Mouse (Mus musculus): Measurements from ENCODE around the gene Fahd2a. TPM values are rescaled to one million over a fixed set of nuclear protein-coding genes. Genes with fewer than 3 reads are reported as not detected.

Fahd2a gene
- polyA plus RNA-seq, 1 experiment from 2014 or later, result 25.8 TPM

GRCm38 (mm10) chr2:127449691-127450090 lies 5.3 kb upstream of the Fahd2a start:
- Histone ChIP-seq H3K4me3 (ENCODE audit: low read depth, low read length) (no peak overlapping the region), H3K4me1 (replicated peaks; ENCODE audit: control insufficient read depth, insufficient read depth, low read length) (no peaks in the 10 kb centered on the region), H3K9ac (ENCODE audit: low read length) (no peak overlapping the region), H3K9me3 (ENCODE audit: control insufficient read depth, low read length) (no peaks in the 10 kb centered on the region), H3K27me3 (ENCODE audit: control insufficient read depth, insufficient read depth, low read length) (0 out of 2 replicates have a peak, but pooled peaks cover 2% of the 10 kb centered on the region), H3K4me2 (ENCODE audit: low read depth, low read length, severe bottlenecking) (no peak overlapping the region), H3K27ac (ENCODE audit: low read depth, low read length) (no peak overlapping the region), H3K36me3 (ENCODE audit: control insufficient read depth, insufficient read depth, low read length) (no peaks in the 10 kb centered on the region)
- ATAC-seq (replicated peaks; ENCODE audit: low FRiP score) (no peak), DNase-seq (ENCODE audit: low spot score) (no peak)
- WGBS, result 49% methylated on average over 7 of the region's 7 CpGs

DNA sequence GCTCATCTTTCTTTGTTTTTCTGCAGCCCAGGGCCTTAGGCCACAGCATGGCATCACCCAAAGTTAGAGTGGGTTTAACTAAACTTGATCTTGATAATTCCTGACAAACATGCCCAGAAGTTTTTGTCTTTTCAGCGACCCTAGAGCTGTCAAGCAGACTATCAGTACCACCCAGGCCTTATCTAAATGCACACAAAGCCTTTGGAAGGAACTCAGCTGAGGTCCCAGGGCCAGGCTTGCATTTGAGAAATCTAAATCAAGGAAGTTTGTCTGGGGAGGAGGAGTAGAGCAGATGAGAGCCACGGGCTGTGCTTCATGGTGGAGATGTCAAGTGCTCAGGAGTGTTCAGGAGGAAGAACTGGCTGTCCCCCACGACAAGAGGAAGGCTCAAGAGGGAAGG lies 2.5 kb upstream of the Fahd2a start:
- Histone ChIP-seq H3K4me2 (ENCODE audit: low read depth, low read length, severe bottlenecking) (no peak overlapping the region), H3K9me3 (ENCODE audit: control insufficient read depth, low read length) (no peaks in the 10 kb centered on the region), H3K9ac (ENCODE audit: low read length) (no peak overlapping the region), H3K27me3 (ENCODE audit: control insufficient read depth, insufficient read depth, low read length) (no peaks in the 10 kb centered on the region), H3K4me1 (replicated peaks; ENCODE audit: control insufficient read depth, insufficient read depth, low read length) (peaks cover 6% of the 10 kb centered on the region; the same call in 1 of the 2 replicates), H3K27ac (ENCODE audit: low read depth, low read length) (no peak overlapping the region), H3K36me3 (ENCODE audit: control insufficient read depth, insufficient read depth, low read length) (no peaks in the 10 kb centered on the region), H3K4me3 (ENCODE audit: low read depth, low read length) (no peak overlapping the region)
- ATAC-seq (replicated peaks; ENCODE audit: low FRiP score) (no peak), DNase-seq (ENCODE audit: low spot score) (no peak)
- WGBS, result 44% methylated on average over 3 of the region's 3 CpGs

- no peak overlapping the region for H3K27ac ChIP-seq (ENCODE audit: low read depth, low read length)
- no peak overlapping the region for H3K4me2 ChIP-seq (ENCODE audit: low read depth, low read length, severe bottlenecking)
- ATAC-seq (replicated peaks; ENCODE audit: low FRiP score) (no peak), DNase-seq (ENCODE audit: low spot score) (no peak)
- H3K36me3 ChIP-seq (ENCODE audit: control insufficient read depth, insufficient read depth, low read length), result no peaks in the 10 kb centered on the region; the same call in 1 of the 2 replicates
- 90% methylated on average over 5 of the region's 5 CpGs for WGBS
- H3K4me3 ChIP-seq (ENCODE audit: low read depth, low read length), result no peak overlapping the region
- H3K9ac ChIP-seq (ENCODE audit: low read length), result no peak overlapping the region
- H3K27me3 ChIP-seq (ENCODE audit: control insufficient read depth, insufficient read depth, low read length), result no peaks in the 10 kb centered on the region
- no peaks in the 10 kb centered on the region for H3K9me3 ChIP-seq (ENCODE audit: control insufficient read depth, low read length)
- H3K4me1 ChIP-seq (replicated peaks; ENCODE audit: control insufficient read depth, insufficient read depth, low read length), result no peaks in the 10 kb centered on the region
These were observed 6.7 kb downstream of the Fahd2a start for GRCm38 (mm10) chr2:127437697-127438096.

DNA sequence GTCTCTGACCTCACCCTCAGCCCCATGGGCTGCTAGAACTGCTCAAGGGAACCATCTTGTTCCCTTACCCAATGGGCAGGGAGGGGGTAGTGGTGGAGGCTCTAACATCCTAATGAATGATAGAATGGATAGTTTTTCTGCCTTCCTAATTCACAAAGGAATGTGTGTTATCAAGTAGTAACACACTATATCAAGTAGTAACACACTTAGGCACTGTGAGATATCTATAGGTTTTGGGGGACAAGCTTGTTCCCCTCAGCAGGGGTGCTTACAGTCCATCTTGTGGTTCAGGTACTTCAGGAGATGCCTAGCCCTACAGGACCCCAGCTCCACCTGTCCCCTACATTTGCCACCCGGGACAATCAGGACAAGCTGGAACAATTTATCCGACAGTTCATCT lies 8.8 kb downstream of the Fahd2a start:
- no peak overlapping the region for H3K4me2 ChIP-seq (ENCODE audit: low read depth, low read length, severe bottlenecking)
- no peaks in the 10 kb centered on the region; the same call in 1 of the 2 replicates for H3K36me3 ChIP-seq (ENCODE audit: control insufficient read depth, insufficient read depth, low read length)
- H3K4me1 ChIP-seq (replicated peaks; ENCODE audit: control insufficient read depth, insufficient read depth, low read length), result no peaks in the 10 kb centered on the region
- no peak overlapping the region for H3K4me3 ChIP-seq (ENCODE audit: low read depth, low read length)
- no peaks in the 10 kb centered on the region for H3K9me3 ChIP-seq (ENCODE audit: control insufficient read depth, low read length)
- DNase-seq (ENCODE audit: low spot score) (no peak), ATAC-seq (replicated peaks; ENCODE audit: low FRiP score) (no peak)
- 87% methylated on average over 2 of the region's 2 CpGs for WGBS
- H3K27ac ChIP-seq (ENCODE audit: low read depth, low read length), result no peak overlapping the region
- no peak overlapping the region for H3K9ac ChIP-seq (ENCODE audit: low read length)
- no peaks in the 10 kb centered on the region for H3K27me3 ChIP-seq (ENCODE audit: control insufficient read depth, insufficient read depth, low read length)

DNA sequence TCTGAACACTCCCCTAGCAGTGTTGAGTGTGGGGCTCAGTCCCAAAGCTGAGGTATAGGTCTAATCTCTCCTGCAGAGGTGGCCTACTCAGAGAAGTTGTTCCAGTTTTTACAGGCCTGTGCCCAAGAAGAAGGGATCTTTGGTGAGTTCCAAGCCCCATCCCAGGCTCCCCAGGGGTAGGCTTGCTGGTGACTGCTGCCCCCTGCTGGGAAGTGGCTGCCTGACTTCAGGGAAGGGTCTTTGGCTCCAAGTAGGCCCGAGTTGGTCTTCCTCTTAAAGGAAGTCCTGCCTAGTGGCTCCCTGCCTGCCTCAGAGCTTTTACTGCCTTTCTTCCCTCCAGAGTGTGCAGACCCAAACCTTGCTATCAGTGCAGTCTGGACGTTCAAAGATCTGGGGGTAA lies 9.2 kb downstream of the Fahd2a start:
- no peak for ATAC-seq (replicated peaks; ENCODE audit: low FRiP score)
- H3K36me3 ChIP-seq (ENCODE audit: control insufficient read depth, insufficient read depth, low read length), result no peaks in the 10 kb centered on the region; the same call in 1 of the 2 replicates
- 34% methylated on average over 2 of the region's 2 CpGs for WGBS

DNA sequence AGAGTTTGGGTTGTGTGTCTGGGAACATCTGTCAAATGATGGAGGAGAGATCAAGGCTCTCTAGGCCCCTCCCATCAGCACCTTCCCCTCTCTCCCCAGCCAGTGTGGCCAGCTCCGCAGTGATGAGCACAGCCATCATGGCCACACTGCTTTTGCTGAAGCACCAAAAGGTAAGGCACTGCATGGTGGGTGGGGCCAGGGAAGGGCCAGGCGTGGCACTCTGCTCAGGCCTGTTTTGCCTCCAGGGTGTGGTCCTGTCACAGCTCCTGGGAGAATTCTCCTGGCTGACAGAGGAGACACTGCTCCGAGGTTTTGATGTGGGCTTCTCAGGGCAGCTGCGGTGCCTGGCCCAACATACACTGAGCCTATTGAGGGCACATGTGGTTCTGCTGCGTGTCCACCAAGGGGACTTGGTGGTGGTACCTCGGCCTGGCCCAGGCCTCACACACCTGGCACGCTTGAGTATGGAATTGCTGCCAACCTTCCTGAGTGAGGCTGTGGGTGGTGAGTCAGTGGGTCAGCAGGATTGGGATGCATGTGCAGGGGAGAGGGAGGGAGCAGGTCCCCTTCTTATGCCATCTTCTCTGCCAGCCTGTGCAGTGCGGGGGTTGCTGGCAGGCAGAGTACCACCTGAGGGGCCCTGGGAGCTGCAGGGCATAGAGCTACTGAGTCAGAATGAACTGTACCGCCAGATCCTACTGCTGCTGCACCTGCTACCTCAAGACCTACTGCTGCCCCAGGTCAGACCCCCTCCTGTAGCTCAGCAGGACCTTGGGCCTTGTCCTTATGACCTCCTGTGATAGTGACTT lies 10.7 kb downstream of the Fahd2a start:
- no peak overlapping the region for H3K27ac ChIP-seq (ENCODE audit: low read depth, low read length)
- H3K4me2 ChIP-seq (ENCODE audit: low read depth, low read length, severe bottlenecking), result no peak overlapping the region
- DNase-seq (ENCODE audit: low spot score), result no peak
- 83% methylated on average over 9 of the region's 9 CpGs for WGBS
- no peak overlapping the region for H3K4me3 ChIP-seq (ENCODE audit: low read depth, low read length)
- ATAC-seq (replicated peaks; ENCODE audit: low FRiP score), result no peak
- no peaks in the 10 kb centered on the region for H3K4me1 ChIP-seq (replicated peaks; ENCODE audit: control insufficient read depth, insufficient read depth, low read length)
- H3K9ac ChIP-seq (ENCODE audit: low read length), result no peak overlapping the region
- no peaks in the 10 kb centered on the region; the same call in 1 of the 2 replicates for H3K36me3 ChIP-seq (ENCODE audit: control insufficient read depth, insufficient read depth, low read length)
- no peaks in the 10 kb centered on the region for H3K9me3 ChIP-seq (ENCODE audit: control insufficient read depth, low read length)
- no peaks in the 10 kb centered on the region for H3K27me3 ChIP-seq (ENCODE audit: control insufficient read depth, insufficient read depth, low read length)

More for the DNA sequence above, 9.2 kb downstream of the Fahd2a start:
- Histone ChIP-seq H3K27me3 (ENCODE audit: control insufficient read depth, insufficient read depth, low read length) (no peaks in the 10 kb centered on the region), H3K4me1 (replicated peaks; ENCODE audit: control insufficient read depth, insufficient read depth, low read length) (no peaks in the 10 kb centered on the region), H3K4me3 (ENCODE audit: low read depth, low read length) (no peak overlapping the region), H3K9me3 (ENCODE audit: control insufficient read depth, low read length) (no peaks in the 10 kb centered on the region), H3K4me2 (ENCODE audit: low read depth, low read length, severe bottlenecking) (no peak overlapping the region), H3K9ac (ENCODE audit: low read length) (no peak overlapping the region), H3K27ac (ENCODE audit: low read depth, low read length) (no peak overlapping the region)
- peak; percentile 70 for DNase-seq (ENCODE audit: low spot score)

DNA sequence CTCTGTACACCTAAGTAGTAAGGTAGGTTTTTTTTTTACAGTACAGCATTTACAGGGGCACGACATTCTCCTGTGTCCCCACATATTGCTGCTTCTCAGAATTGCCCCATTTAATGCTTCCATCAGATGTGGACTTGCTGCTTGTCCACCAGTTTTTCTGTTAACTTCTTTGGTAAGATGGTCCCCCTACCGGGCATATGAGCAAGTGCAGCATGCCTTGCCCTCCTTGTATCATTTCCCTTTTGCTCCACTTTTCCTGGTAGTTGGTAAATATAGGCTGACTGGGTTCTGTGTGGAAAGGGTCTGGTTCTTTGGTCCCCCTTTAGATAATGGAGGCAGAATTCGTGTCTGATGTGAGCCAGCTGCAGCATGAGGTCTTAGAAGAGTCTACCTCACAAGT lies 14.1 kb downstream of the Fahd2a start:
- DNase-seq (ENCODE audit: low spot score) (no peak), ATAC-seq (replicated peaks; ENCODE audit: low FRiP score) (no peak)
- H3K9ac ChIP-seq (ENCODE audit: low read length), result no peak overlapping the region
- no peak overlapping the region for H3K4me2 ChIP-seq (ENCODE audit: low read depth, low read length, severe bottlenecking)
- H3K27ac ChIP-seq (ENCODE audit: low read depth, low read length), result no peak overlapping the region
- H3K9me3 ChIP-seq (ENCODE audit: control insufficient read depth, low read length), result no peaks in the 10 kb centered on the region
- no peaks in the 10 kb centered on the region for H3K27me3 ChIP-seq (ENCODE audit: control insufficient read depth, insufficient read depth, low read length)
- H3K4me1 ChIP-seq (replicated peaks; ENCODE audit: control insufficient read depth, insufficient read depth, low read length), result no peaks in the 10 kb centered on the region
- H3K36me3 ChIP-seq (ENCODE audit: control insufficient read depth, insufficient read depth, low read length), result no peaks in the 10 kb centered on the region; the same call in 1 of the 2 replicates
- H3K4me3 ChIP-seq (ENCODE audit: low read depth, low read length), result no peak overlapping the region
- WGBS, result 24% methylated on average over 3 of the region's 3 CpGs

- no peaks in the 10 kb centered on the region for H3K27me3 ChIP-seq (ENCODE audit: control insufficient read depth, insufficient read depth, low read length)
- WGBS, result 87% methylated on average over 17 of the region's 17 CpGs
- H3K9ac ChIP-seq (ENCODE audit: low read length), result no peak within 1 kb of the TSS
- H3K4me3 ChIP-seq (ENCODE audit: low read depth, low read length), result no peak within 1 kb of the TSS
- ATAC-seq (replicated peaks; ENCODE audit: low FRiP score), result no peak
- DNase-seq (ENCODE audit: low spot score), result no peak
- H3K4me2 ChIP-seq (ENCODE audit: low read depth, low read length, severe bottlenecking), result no peak within 1 kb of the TSS
- no peak within 1 kb of the TSS for H3K27ac ChIP-seq (ENCODE audit: low read depth, low read length)
- no peaks in the 10 kb centered on the region for H3K4me1 ChIP-seq (replicated peaks; ENCODE audit: control insufficient read depth, insufficient read depth, low read length)
- H3K9me3 ChIP-seq (ENCODE audit: control insufficient read depth, low read length), result no peaks in the 10 kb centered on the region
- no peaks in the 10 kb centered on the region for H3K36me3 ChIP-seq (ENCODE audit: control insufficient read depth, insufficient read depth, low read length)
These were observed 19.4 kb downstream of the Fahd2a start, which contains the start of gene Gpat2 for GRCm38 (mm10) chr2:127424977-127425376. Gpat2 (plus strand) TSS chr2:127425199.

All from forebrain, embryonic 11.5 days (tissue).